Mouse (Mus musculus): ENCODE data around the gene Olfr643.

Gene Olfr643

DNA sequence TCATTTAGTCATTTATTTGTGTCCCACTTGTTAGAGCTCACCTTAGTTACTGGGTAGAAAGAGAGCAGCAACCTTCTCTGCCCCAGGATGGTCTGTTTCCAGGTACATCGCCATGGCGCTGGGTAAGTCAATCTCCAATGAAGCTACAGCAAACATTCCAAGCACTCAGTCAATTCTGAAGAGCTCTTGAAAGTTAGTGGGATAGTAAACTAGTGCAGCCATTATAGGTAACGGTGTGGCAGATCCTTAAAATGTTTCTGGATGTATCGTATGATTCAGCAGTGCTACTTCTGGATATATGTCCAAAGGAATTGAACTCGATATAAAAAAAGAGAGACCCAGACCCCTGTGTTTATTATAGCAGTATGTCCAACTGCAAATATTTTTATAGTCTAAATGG, at the start of gene Olfr643:
TSS of gene Olfr643 (minus strand) at position 101 of the 400 bp plus-strand sequence.
- DNase-seq, result no peak

DNA sequence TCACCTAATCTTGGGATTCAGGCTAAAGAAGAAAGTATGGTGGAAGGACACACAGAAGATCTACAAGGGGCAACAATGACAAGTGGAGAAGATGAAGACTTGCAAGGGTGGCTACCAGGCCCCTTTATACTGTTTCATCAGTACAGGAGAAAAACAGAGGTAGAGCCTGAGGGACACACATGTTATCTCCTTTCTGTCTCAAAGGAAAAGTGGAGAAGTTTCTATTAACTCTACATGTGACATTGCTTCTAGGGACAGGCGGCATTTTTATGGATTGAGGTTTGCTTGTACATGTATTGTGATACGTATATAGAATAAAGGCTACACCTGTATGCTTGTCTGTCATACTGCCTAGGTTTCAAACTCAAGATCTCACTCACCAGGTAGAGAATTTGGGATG, 46.1 kb upstream of the Olfr643 start, which contains the start of gene Olfr648:
TSS of gene Olfr648 (minus strand) at position 101 of the 400 bp plus-strand sequence.
- DNase-seq, result no peak

DNA sequence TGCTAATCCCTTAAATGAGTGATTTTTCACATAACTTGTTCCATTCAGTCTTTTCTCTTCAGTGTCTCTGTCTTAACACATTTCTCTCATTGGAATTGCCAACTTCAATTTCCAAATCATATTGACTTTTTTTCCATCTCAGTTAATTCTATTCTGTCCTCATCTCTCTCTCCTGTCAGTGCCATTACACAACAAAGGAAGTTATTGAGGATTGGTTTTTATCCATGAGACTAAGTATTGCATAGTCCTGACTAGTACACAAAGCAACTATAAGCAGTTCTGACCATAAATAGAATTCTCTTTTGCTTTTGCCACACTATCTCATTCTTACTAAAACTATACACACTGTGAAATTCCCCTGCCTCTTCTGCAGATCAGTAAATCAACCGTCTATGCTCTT, 41.9 kb upstream of the Olfr643 start:
- no peak for DNase-seq

DNA sequence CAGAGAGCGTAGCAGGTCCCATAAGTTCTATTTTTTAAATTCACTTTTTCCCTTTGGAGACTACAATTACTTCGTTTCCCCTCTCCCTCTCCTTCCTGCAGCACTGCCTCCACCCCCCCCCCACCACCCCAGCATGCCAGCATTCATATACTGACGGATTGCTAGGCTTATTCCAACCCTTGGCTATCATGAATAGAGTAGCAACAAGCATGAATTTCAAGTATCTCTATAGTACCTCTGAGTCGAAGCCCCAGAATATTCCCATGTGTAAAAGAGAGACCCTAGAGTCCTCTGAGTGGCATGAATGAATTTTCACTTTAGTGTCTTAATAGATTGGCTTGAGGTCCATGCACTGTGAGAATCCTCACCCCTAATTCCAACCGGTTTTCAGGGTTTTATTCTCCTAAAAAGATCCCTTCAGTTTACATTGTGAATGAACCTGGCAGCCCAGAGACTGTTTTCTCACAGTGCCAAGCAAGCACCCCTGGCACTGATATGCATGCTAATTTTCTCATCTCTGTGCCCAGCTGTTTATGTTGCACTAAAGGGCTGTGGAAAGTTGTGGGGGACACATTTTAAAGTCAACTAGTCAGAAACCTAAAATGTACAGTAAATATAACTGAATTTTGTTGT, 41.3 kb upstream of the Olfr643 start:
- no peak for DNase-seq

DNA sequence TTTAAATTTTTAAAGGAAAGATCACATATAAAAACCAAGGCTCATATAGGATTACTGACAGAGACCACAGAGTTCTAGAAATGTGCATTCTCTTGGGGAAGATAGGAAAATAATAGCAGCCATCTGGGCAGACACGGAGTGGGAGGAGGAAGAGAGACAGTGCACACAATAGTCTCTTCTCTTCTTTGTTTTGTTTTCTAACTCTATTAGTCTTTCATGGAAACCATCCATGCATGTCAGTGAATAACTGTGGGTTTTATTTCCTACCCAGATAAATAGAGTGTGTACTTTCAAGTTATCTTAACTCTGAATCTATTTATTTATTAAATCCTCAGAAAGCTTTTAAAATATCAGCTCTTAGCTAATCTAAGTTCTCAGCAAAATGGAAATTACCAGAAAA, 37.9 kb upstream of the Olfr643 start:
- DNase-seq, result no peak

DNA sequence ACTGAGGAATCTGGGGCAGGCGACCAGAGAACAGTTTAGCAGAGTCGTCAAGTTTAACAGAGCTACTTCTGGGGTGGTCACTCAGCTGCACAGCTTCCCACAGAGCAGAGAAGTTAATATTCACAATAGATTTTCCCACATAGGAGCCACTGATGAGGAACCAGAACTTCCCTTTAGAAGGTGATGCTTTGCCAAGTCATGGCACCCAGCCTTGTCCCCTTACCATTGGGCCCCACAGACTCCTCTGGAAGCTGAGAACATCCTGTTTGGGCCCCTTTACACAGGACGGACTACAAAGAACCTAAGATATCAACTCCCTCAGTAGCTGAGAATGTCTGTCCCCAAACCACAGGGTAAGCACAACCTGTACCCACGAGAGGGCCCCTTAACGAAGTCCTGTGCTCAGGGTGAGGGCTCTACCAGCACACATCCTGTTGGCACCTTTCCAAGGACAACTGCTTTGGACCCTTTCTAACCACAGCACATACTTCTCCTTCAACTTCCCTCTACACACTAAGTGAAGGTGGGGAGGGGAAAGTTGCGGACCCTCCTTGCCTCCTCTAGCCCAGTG, 32.5 kb upstream of the Olfr643 start:
- DNase-seq, result no peak

DNA sequence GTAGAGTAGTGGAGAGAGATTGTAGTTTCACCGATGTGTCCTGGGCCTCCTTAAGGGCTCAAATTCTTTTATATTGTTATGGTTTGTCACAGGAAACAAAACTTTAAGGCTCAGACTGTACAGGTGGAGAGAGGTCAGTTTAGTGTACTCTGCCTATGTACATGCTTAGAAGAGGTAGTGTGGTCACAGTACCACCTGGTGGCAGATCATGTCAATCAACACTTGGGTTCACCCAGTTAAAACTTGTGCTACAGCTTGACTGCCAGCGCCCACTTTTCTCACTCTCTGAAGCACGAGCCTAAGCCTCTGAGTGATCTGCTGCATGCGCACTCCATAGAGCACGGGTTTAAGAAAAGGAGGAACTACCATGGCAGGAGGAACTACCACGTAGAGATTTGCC, 29.9 kb upstream of the Olfr643 start:
- no peak for DNase-seq

DNA sequence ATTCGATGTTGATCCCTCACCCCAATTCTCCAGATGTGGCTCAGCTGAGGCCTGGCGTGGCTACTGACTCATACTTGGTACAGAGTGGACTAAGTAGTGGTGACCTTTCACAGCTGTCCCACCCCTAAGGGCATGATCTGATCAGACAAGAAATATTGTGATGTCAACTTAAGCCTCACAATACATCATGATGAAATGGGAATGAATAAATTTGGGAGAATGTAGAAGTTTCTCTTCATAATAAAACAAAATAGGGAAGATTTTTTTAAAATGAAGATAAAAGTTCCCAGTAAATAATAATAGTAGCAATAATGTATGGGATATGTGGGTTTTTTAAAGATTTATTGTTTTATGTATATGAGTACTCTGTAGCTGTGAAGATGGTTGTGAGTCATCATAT, 13.3 kb upstream of the Olfr643 start, which contains the start of gene Ubqlnl:
TSS of gene Ubqlnl (minus strand) at position 101 of the 400 bp plus-strand sequence.
- DNase-seq, result no peak

DNA sequence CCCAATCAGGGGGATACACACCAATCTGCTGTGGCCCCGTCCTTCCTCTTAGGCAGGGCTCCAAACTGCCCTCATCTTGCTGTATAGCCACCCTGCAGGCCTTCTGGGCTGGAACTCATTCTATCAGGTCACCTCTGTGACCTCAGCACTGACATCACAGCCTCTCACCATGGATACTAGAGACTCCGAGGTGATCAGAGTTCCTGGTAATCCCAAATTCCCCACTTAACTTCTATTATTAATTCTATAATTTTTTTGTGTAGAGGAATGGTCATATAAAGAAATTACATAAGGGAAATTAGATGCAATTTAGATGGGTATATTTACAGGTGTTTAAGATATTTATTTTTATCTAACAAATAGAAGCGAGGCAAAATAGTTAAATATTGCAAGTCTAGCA, 6.0 kb upstream of the Olfr643 start, which contains the start of gene Ubqln3:
TSS of gene Ubqln3 (minus strand) at position 101 of the 400 bp plus-strand sequence.
- DNase-seq, result no peak

DNA sequence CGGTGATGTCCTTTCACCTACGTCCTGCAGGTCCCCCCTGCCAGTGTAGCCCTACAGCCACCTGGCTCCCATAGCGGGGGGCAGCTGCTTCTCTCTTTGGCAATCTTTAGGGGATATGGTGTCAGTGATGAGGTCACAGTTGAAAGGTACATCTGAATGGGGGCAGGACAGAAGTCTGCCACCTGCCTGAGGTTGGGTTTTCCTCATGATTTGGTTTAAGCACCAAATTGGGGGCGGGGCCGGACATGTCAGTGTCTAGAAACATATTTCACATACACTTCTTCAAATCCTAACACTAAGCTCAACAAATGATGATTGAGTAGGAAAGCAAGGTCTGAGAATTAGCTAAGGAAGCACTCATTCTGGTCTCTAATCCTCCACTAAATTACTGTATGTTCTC, 7.5 kb downstream of the Olfr643 start, which contains the start of gene Ubqln5:
TSS of gene Ubqln5 (minus strand) at position 101 of the 400 bp plus-strand sequence.
- no peak for DNase-seq

DNA sequence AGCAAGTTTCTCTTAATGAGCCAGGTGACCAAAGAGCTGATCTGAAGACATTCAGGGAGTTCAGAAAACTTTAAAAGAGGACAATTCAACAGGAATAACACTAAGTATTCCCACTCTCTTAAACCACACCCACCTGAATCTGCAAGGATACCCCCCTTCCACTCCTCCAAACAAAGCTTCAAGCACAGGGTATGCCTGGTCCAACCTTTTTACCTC, 32.5 kb downstream of the Olfr643 start, which contains the start of gene Olfr646:
TSS of gene Olfr646 (plus strand) at position 117 of the 216 bp plus-strand sequence.
- DNase-seq, result no peak

DNA sequence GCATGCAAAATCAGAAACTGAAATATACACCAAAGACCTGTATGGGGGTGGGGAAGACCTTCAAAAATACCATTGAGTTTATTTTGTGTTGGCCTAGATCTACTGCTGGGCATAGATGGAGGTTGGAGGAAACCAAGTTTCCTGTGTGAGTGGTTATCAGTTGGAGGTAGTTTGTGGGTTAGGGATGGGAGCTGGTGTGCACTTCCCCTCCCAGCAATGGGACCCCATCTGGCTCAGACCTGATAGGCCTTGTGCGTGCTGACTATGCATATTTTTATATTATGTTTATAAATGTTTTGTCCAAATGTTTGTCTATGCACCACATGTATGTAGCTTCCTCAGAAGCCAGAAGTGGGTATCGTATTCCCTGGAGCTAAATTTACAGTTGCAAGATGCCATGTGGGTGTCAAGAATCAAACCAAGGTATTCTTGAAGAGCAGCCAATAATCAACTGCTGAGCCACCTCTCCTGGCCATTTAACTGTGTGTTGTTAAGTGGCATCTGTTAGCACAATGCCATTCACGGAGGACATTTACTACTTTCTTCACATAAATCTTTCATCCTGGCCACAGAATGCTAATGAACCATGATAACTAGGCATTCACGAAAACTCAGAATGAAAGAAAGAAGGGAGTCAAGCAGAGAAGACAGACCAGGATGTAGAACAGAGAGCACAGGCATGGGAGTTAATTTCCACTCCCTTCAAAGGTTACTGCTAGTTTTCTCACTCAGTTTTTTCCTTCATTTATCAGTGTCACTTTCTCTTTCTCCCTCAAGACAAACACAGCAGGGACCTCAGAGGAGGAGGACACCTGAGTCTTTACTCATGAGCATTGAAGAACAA, 33.1 kb downstream of the Olfr643 start:
- DNase-seq, result no peak

DNA sequence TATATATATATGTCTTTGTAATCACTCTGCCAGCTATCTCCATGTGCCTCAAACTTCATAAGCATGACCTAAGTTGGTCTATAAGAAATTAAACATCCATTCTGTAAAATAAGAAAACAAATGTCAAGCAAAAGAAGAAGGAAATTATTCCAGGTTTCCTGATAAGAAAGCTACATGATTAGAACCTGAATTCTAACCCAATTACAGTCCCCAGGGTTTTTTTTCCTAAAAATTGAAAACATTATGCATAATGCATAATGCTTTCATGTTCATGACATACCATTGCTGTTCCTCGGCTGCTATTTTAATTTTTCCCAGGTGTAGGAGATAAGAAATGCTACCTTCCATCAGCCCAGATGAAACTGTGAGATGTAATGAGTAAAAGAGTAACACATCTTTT, 51.8 kb downstream of the Olfr643 start, which contains the start of gene Olfr645:
TSS of gene Olfr645 (minus strand) at position 101 of the 400 bp plus-strand sequence.
- DNase-seq, result no peak

DNA sequence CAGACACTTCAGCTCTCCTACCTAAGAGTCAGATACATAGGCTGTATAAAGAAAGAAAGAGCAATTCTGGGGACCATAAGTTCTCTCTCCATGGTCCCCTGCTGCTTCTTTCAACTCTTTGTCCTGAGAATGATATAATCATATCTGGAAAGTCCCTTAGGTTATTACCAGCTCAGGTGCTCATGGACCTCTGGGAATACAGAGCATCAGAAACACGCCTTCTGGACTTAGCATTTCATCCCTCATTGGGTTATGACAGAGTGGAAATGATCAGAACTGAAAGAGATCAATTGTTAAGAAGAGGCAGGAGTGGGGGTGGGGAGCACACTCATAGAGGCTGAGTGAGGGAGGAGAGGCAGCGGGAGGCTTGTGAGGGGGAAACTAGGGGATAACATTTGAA, 65.4 kb downstream of the Olfr643 start, which contains the start of gene Olfr644:
TSS of gene Olfr644 (minus strand) at position 101 of the 400 bp plus-strand sequence.
- DNase-seq, result no peak

DNA sequence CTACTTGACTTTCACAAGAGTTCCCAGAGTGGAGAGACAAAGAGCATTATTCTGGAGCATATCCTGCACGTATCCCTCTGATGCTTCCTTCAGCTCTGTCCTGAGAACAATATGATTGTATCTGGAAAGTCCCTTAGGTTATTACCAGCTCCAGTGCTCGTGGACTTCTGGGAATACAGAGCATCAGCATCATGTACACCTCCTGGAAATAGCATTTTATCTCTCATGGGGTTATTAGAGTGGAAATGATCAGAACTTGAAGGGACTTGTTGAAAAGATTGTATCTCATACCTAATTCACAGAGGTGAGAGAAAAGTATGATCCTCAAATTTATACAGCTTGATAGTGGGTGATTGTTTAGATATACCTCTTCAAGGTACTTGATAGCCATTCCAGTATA, 75.9 kb downstream of the Olfr643 start, which contains the start of gene 4930516K23Rik:
TSS of gene 4930516K23Rik (minus strand) at position 101 of the 400 bp plus-strand sequence.
- no peak for DNase-seq

DNA sequence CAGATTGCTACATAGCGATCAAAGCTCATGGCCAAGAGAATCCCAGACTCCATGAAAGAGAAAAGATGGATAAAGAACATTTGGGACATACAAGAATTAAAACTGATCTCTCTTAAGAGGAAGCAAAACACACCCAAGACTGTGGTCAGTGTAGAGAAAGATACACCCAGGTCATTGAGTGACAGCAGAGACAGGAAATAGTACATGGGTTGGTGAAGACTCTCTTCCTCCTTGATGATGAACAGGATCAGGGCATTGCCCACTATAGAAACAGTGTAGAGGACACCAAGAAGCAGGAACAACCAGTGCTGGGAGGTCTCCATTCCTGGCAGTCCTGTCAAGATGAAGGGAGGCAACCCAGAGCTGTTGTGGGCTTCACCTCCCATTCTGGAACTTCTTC, 78.0 kb downstream of the Olfr643 start:
- DNase-seq, result no peak

DNA sequence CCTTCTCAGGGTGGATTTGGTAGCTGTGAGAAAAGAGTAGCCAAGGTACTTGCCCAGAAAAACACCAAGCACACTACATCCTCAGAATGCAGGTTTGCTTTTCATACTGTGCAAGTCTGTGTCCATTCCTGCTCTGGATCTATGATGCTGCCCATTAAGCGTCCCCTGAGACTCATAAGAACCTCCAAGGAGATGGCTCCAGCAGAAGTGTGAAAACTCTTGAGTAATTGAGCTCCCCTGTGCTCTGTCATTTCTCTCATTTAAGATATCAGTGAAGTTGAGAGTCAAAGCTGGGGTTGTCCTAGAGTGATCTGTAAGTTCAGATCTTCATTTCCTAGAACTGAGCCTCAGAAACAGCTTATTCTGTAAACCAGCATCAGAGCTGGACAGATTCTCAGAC, 84.6 kb downstream of the Olfr643 start, which contains the start of gene Olfr642:
TSS of gene Olfr642 (minus strand) at position 101 of the 400 bp plus-strand sequence.
- DNase-seq, result no peak

DNA sequence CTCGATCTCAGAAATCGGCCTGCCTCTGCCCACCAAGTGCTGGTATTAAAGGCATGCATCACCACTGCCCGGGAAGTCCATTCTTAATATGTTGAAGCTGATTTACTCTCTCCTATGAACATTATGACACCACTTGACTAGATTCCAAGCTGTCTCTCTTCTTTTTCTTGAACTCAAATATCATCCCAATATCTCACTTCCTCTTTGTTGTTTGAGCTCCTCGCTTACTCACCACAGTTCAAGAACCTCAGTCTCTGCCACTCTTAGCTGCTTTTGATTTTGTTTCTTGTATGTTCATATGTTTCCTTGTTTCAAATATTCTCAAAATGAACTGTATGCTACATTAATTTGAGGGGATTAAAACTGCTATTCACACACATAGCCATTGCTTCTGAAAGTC, 86.5 kb downstream of the Olfr643 start:
- no peak for DNase-seq

DNA sequence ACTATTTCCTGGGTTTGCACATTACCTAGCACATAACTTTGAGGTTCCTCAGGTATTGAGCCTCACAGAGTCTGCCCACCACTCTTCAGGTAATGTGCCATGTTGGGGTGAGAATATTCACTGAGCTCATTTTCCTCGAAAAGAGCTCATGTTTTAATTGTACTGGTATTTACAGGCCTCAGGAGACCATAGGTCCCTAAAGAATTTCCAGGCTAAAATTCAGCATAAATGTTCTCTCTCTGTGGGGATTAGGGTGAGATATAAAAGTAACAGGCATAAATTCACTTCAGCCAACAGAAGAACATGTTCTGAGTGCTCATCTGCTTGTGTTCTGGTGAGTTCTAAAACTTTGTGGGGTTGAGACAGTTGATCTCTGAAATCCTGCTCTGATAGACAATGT, 102.1 kb downstream of the Olfr643 start, which contains the start of gene Olfr641:
TSS of gene Olfr641 (plus strand) at position 301 of the 400 bp plus-strand sequence.
- DNase-seq, result no peak

DNA sequence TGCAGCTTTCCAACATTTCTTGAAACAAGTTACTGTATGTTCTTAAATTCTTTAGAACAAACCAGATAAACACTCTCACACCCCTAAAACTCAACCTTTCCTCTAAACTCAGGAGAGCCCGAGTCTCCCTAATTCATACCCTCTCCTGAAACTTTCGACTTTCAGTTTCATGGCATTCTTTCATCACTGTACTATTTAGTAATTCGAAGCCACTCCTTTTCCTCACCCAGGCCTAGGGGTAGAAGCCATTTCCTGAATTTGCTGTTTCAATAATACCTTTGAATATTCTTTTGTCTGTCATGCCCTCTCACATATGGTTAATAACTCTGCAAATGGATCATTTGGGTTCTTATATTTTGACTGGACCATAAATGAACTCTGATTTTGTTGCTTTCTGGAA, 110.2 kb downstream of the Olfr643 start:
- DNase-seq, result no peak

DNA sequence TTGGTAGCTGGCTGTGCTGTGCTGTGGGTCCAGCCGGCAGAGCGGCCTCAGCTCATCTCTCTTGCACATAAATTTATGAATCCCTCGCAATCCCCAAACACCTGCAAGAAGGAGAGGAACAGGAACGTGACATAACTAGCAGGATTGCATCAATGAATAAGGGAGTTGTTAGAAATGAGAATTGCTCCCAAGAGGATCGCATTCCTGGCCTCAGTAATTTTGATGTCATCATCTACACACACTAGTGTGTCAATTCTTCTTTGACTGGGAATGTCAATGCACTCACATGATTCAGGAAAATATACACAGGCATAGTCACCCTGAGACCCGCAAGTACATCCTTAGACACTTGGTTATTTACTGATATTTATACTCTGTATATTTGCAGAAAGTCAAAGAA, 111.7 kb downstream of the Olfr643 start, which contains the start of gene Olfr640:
TSS of gene Olfr640 (minus strand) at position 101 of the 400 bp plus-strand sequence.
- no peak for DNase-seq

DNA sequence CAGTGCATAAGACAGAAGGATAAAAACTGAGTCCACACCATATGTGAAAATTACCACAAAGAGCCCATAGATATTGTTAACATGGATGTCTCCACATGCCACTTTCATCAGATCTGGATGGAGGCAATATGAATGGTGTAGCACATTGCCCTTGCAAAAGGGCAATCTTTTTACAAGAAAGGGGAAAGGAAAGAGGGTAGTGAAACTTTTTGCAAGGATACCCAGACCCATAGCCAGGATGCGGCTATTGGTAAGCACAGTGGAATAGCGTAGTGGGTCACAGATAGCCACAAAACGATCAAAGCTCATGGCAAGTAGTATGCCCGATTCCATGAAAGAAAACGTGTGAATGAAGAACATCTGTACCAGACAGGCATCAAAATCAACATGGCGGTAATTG, 115.6 kb downstream of the Olfr643 start:
- no peak for DNase-seq

DNA sequence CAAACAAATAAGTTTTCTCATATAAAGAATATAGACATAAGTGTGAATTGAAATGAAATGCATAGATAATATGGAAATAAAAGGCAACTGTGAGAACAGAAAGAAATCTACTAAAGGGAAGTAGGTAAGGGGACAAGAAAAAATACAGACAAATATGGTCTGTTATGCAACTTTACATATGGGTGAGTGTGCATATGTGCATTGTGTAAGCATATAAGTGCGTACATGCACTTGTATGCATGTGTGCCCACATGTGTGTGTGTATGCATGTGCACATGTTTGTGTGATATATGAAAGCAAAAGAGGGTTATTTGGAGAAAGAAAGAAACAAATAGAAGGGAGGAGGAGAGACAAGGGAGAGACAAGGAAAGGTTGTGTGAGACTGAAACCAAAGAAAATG, 118.3 kb downstream of the Olfr643 start:
- no peak for DNase-seq
